Mouse (Mus musculus) cerebellum, postnatal 25 days (tissue): ENCODE results near the gene Slc25a26.

Source experiments
- DNase-seq, 2 experiments: peaks; one replicate each; pipeline ENCODE4 v3.0.0; 2021; ENCODE audit warnings: mixed read lengths in 2 of 2

Gene Slc25a26

GRCm38 (mm10) chr6:94644641-94645040, 144.5 kb downstream of the Slc25a26 start:
- DNase-seq: no peak

- no peak for DNase-seq
Observed at GRCm38 (mm10) chr6:94645723-94646122, 145.6 kb downstream of the Slc25a26 start.

GRCm38 (mm10) chr6:94646274-94646863, 146.2 kb downstream of the Slc25a26 start:
- no peak for DNase-seq

GRCm38 (mm10) chr6:94646902-94647301, 146.8 kb downstream of the Slc25a26 start:
- DNase-seq: no peak

GRCm38 (mm10) chr6:94647574-94648430, 147.7 kb downstream of the Slc25a26 start:
- peak; percentile 43 to 63 for DNase-seq

- no peak for DNase-seq
Observed at GRCm38 (mm10) chr6:94648496-94648895, 148.4 kb downstream of the Slc25a26 start.

- DNase-seq: no peak
Observed at GRCm38 (mm10) chr6:94649637-94650036, 149.5 kb downstream of the Slc25a26 start.

- no peak for DNase-seq
Observed at GRCm38 (mm10) chr6:94651541-94651940, 151.4 kb downstream of the Slc25a26 start.

GRCm38 (mm10) chr6:94652659-94653213, 152.6 kb downstream of the Slc25a26 start:
- DNase-seq: no peak

GRCm38 (mm10) chr6:94653388-94654316, 153.5 kb downstream of the Slc25a26 start:
- peak in 1 of 2 experiments; percentile 42 for DNase-seq
